In the genomic region with DNA sequence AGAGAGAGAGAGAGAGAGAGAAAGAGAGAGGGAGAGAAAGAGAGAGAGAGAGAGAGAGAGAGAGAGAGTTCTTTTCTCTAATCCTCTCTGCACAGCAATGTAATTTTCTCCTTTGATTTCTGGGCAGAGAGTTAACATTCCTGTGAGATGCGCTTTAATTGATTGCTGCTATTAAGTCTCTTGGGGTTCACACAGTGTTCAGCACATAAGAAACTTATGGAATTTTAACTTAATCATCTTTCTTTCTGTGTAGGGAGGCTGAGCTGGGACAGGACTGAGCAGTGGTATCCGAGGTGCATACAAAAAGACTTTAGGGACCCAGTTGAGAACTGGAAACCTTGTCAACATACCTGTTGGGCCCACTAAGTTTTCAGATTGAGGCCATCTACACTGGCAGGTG, we compare ENCODE assay signal across 22 mouse cellular contexts.
DNase-seq lines count a peak whose midpoint lies in the region; ATAC-seq and TF ChIP-seq lines count a peak whose summit lies in the region.
"Had no signal": no experiment of that assay in that cellular context is flagged by ENCODE, and none has a peak within 500 bp of the region (broad histone marks: within the 10 kb centered on the region; RNA-seq: fewer than 3 reads in every experiment).

No protein-coding gene starts in this region.

- 0 out of 2 replicates have a peak, but pooled peaks cover 8% of the 10 kb centered on the region for H3K36me3 ChIP-seq in embryonic facial prominence, embryonic 14.5 days (ENCODE audit: control insufficient read depth, insufficient read depth, low read length)
- H3K36me3 ChIP-seq in limb, embryonic 14.5 days (ENCODE audit: control insufficient read depth, insufficient read depth, low read length): peaks cover 12% of the 10 kb centered on the region
- peaks cover 9% of the 10 kb centered on the region for H3K36me3 ChIP-seq in hindbrain, embryonic 10.5 days
- H3K36me3 ChIP-seq: forebrain, embryonic 15.5 days; G1E; hindbrain, embryonic 13.5 days; intestine, embryonic 15.5 days had no signal

- WGBS in embryonic facial prominence, embryonic 14.5 days: 46% methylated on average over 2 of the region's 2 CpGs
- WGBS in limb, embryonic 14.5 days: 61% methylated on average over 2 of the region's 2 CpGs
- 88% methylated on average over 2 of the region's 2 CpGs for WGBS in hindbrain, embryonic 10.5 days

- intact Hi-C loops in gastrocnemius, adult 2 months (cut with DNase I): no loop called here

- TF ChIP-seq POLR2A in limb, embryonic 14.5 days (IDR thresholded peaks at IDR 0.05; ENCODE audit: borderline replicate concordance, extremely low read depth, insufficient read depth, insufficient read length): no peak

- no peak for TF ChIP-seq CTCF in gastrocnemius, adult 2 months (IDR thresholded peaks at IDR 0.05)

- no peak overlapping the region for H3K9ac ChIP-seq in embryonic facial prominence, embryonic 14.5 days (ENCODE audit: low read depth, low read length)
- no peak overlapping the region for H3K9ac ChIP-seq in limb, embryonic 14.5 days (ENCODE audit: low read depth, low read length, severe bottlenecking)
- H3K9ac ChIP-seq: forebrain, embryonic 15.5 days; hindbrain, embryonic 13.5 days; intestine, embryonic 15.5 days had no signal

- no peak for DNase-seq in gastrocnemius, adult 2 months
- DNase-seq in gastrocnemius, postnatal 10 days: no peak
- peak; percentile 68 for DNase-seq in embryonic facial prominence, embryonic 14.5 days (ENCODE audit: low spot score)
- DNase-seq in limb, embryonic 14.5 days (ENCODE audit: low spot score): no peak
- no peak for DNase-seq in hindbrain, embryonic 10.5 days (ENCODE audit: low spot score)
- no peak for DNase-seq in spleen, postnatal 14 days (ENCODE audit: low spot score in 2 of 2)
- DNase-seq: adrenal gland, postnatal 10 days; adrenal gland, postnatal 36 days; B cell, adult 2 months; cerebellum, adult 18-20 months; cerebellum, adult 9-11 months; cerebellum, postnatal 25 days; gastrocnemius, postnatal 14 days; heart, adult 11 months; kidney, adult 11 months had no signal

- peak; percentile 27; the same call in 1 of the 2 replicates for ATAC-seq in embryonic facial prominence, embryonic 14.5 days (ENCODE audit: low read depth)
- ATAC-seq in limb, embryonic 14.5 days (ENCODE audit: low FRiP score, low read depth): no peak
- ATAC-seq: hindbrain, embryonic 16.5 days; intestine, embryonic 15.5 days; Patski had no signal

- peaks cover 33% of the 10 kb centered on the region for H3K4me1 ChIP-seq in embryonic facial prominence, embryonic 14.5 days (ENCODE audit: control insufficient read depth, insufficient read depth, low read length)
- H3K4me1 ChIP-seq in limb, embryonic 14.5 days (ENCODE audit: control insufficient read depth, insufficient read depth, low read length): peaks cover 36% of the 10 kb centered on the region
- peaks cover 4% of the 10 kb centered on the region; the same call in 1 of the 2 replicates for H3K4me1 ChIP-seq in hindbrain, embryonic 10.5 days (replicated peaks)
- H3K4me1 ChIP-seq: intestine, embryonic 15.5 days had no signal

- no peaks in the 10 kb centered on the region for H3K9me3 ChIP-seq in embryonic facial prominence, embryonic 14.5 days (ENCODE audit: control insufficient read depth, low read length)
- no peaks in the 10 kb centered on the region for H3K9me3 ChIP-seq in limb, embryonic 14.5 days (ENCODE audit: control insufficient read depth, low read length)
- H3K9me3 ChIP-seq in hindbrain, embryonic 10.5 days: no peaks in the 10 kb centered on the region
- H3K9me3 ChIP-seq: forebrain, embryonic 15.5 days; G1E; hindbrain, embryonic 13.5 days; intestine, embryonic 15.5 days had no signal

- H3K4me2 ChIP-seq in embryonic facial prominence, embryonic 14.5 days (ENCODE audit: low read depth, low read length): no peak overlapping the region
- no peak overlapping the region for H3K4me2 ChIP-seq in limb, embryonic 14.5 days (replicated peaks; ENCODE audit: low read depth, low read length, severe bottlenecking)
- H3K4me2 ChIP-seq: forebrain, embryonic 15.5 days; heart, embryonic 11.5 days; hindbrain, embryonic 13.5 days; intestine, embryonic 15.5 days had no signal

- H3K4me3 ChIP-seq in gastrocnemius, adult 2 months: no peak overlapping the region
- no peak overlapping the region for H3K4me3 ChIP-seq in embryonic facial prominence, embryonic 14.5 days (ENCODE audit: low read depth, low read length)
- H3K4me3 ChIP-seq in limb, embryonic 14.5 days (replicated peaks; ENCODE audit: low read length): no peak overlapping the region
- H3K4me3 ChIP-seq in hindbrain, embryonic 10.5 days: no peak overlapping the region
- H3K4me3 ChIP-seq: forebrain, embryonic 15.5 days; hindbrain, embryonic 13.5 days; intestine, embryonic 15.5 days had no signal

- peak overlapping the region; percentile 8; the same call in 1 of the 2 replicates for H3K27ac ChIP-seq in gastrocnemius, adult 2 months
- H3K27ac ChIP-seq in embryonic facial prominence, embryonic 14.5 days (replicated peaks; ENCODE audit: low read depth, low read length): peak overlapping the region; percentile 81
- peak overlapping the region; percentile 68; the same call in 1 of the 2 replicates for H3K27ac ChIP-seq in limb, embryonic 14.5 days (replicated peaks; ENCODE audit: low read depth, low read length)
- H3K27ac ChIP-seq in hindbrain, embryonic 10.5 days: no peak overlapping the region
- H3K27ac ChIP-seq: forebrain, embryonic 15.5 days; hindbrain, embryonic 13.5 days; intestine, embryonic 15.5 days had no signal

- no peaks in the 10 kb centered on the region for H3K27me3 ChIP-seq in embryonic facial prominence, embryonic 14.5 days (replicated peaks; ENCODE audit: control insufficient read depth, insufficient read depth, low read length)
- H3K27me3 ChIP-seq in limb, embryonic 14.5 days (ENCODE audit: control insufficient read depth, insufficient read depth, low read length): no peaks in the 10 kb centered on the region
- H3K27me3 ChIP-seq in hindbrain, embryonic 10.5 days (ENCODE audit: insufficient read depth, poor library complexity, severe bottlenecking): no peaks in the 10 kb centered on the region
- H3K27me3 ChIP-seq: forebrain, embryonic 15.5 days; hindbrain, embryonic 13.5 days; intestine, embryonic 15.5 days; Patski had no signal
